In the genomic region with DNA sequence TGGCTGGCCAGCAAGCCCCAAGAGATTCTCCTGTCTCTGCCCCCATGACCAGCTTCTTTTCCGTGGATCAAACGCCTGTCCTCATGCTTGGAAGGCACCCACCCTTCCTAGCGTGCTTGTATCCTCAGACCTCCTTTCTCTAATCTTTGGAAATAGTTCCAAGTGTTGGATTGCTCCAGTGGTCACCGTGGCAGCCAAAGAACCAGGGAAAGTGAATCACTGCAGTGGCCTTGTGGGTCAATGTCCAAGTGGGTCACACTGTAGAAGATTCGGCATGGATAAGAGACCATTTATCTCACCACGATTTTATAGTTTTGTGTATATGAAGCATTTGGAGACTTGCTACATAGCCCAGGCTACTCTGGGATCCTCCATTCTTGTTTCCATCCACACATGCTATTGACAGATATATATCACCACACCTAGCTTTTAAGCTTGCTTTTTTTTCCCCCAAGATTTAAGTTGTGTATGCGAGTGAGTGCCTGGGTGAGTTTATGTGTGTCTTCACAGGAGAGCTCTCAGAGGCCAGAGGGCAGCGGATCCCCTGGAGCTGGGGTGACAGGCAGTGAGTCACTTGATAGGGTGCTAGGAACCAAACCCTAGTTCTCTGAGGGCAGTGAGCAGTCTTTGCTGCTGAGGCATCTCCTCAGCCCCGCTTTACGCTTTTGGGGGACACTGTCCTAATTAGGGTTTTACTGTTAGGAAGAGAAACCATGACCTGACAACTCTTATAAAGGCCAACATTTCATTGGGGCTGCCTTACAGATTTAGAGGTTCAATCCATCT, we compare ENCODE assay signal across 15 mouse cellular contexts. TPM values are rescaled to one million over a fixed set of nuclear protein-coding genes. Genes with fewer than 3 reads are reported as not detected.
A peak's percentile ranks its signal among the peaks of the same experiment; 100 is the strongest.
DNase-seq lines count a peak whose midpoint lies in the region; ATAC-seq lines count a peak whose summit lies in the region.
"Had no signal": no experiment of that assay in that cellular context is flagged by ENCODE, and none has a peak within 500 bp of the region (broad histone marks: within the 10 kb centered on the region; RNA-seq: fewer than 3 reads in every experiment).

No protein-coding gene starts in this region.

- peak; percentile 71 for DNase-seq in heart, adult 11 months
- no peak for DNase-seq in heart, postnatal 36 days
- no peak for DNase-seq in midbrain, embryonic 10.5 days (ENCODE audit: low spot score)
- DNase-seq in urinary bladder, adult 18-20 months (ENCODE audit: low spot score in 2 of 2) = no peak
- no peak for DNase-seq in layer of hippocampus, postnatal 14 days (ENCODE audit: low spot score in 2 of 2)
- DNase-seq: cerebellum, postnatal 36 days; heart, adult 18-20 months; kidney, postnatal 10 days; thymus, postnatal 4 days had no signal

- intact Hi-C loops in heart, postnatal 36 days (cut with DNase I) = no loop called here

- H3K4me1 ChIP-seq in forebrain, embryonic 16.5 days (replicated peaks; ENCODE audit: control insufficient read depth, insufficient read depth, low read length) = peaks cover 24% of the 10 kb centered on the region
- peaks cover 45% of the 10 kb centered on the region for H3K4me1 ChIP-seq in midbrain, embryonic 10.5 days
- H3K4me1 ChIP-seq in neural tube, embryonic 14.5 days (ENCODE audit: control insufficient read depth, insufficient read depth, low read length) = peaks cover 19% of the 10 kb centered on the region; the same call in 1 of the 2 replicates

- no peak overlapping the region for H3K4me2 ChIP-seq in forebrain, embryonic 16.5 days (ENCODE audit: low read length)
- H3K4me2 ChIP-seq in neural tube, embryonic 14.5 days (ENCODE audit: low read depth, low read length) = no peak overlapping the region; the same call in 1 of the 2 replicates
- H3K4me2 ChIP-seq: liver, embryonic 11.5 days had no signal

- H3K9ac ChIP-seq in forebrain, embryonic 16.5 days (replicated peaks; ENCODE audit: low read depth, low read length) = no peak overlapping the region
- no peak overlapping the region for H3K9ac ChIP-seq in neural tube, embryonic 14.5 days (replicated peaks; ENCODE audit: low read depth, low read length)

- H3K27me3 ChIP-seq in forebrain, embryonic 16.5 days (replicated peaks; ENCODE audit: control insufficient read depth, insufficient read depth, low read length) = no peaks in the 10 kb centered on the region
- no peaks in the 10 kb centered on the region for H3K27me3 ChIP-seq in midbrain, embryonic 10.5 days (ENCODE audit: low read depth, poor library complexity, severe bottlenecking)
- no peaks in the 10 kb centered on the region for H3K27me3 ChIP-seq in neural tube, embryonic 14.5 days (ENCODE audit: control insufficient read depth, insufficient read depth, low read length)
- H3K27me3 ChIP-seq: Patski had no signal

- no peaks in the 10 kb centered on the region for H3K9me3 ChIP-seq in forebrain, embryonic 16.5 days (ENCODE audit: control insufficient read depth, low read length)
- H3K9me3 ChIP-seq in midbrain, embryonic 10.5 days (replicated peaks) = no peaks in the 10 kb centered on the region
- no peaks in the 10 kb centered on the region for H3K9me3 ChIP-seq in neural tube, embryonic 14.5 days (ENCODE audit: control insufficient read depth, low read length)

- H3K36me3 ChIP-seq in forebrain, embryonic 16.5 days (ENCODE audit: control insufficient read depth, insufficient read depth) = no peaks in the 10 kb centered on the region
- no peaks in the 10 kb centered on the region for H3K36me3 ChIP-seq in midbrain, embryonic 10.5 days
- no peaks in the 10 kb centered on the region for H3K36me3 ChIP-seq in neural tube, embryonic 14.5 days (ENCODE audit: control insufficient read depth, insufficient read depth, low read length)

- peak overlapping the region; percentile 100 for H3K27ac ChIP-seq in forebrain, embryonic 16.5 days (ENCODE audit: low read length)
- peak overlapping the region; percentile 100 for H3K27ac ChIP-seq in midbrain, embryonic 10.5 days (replicated peaks)
- peak overlapping the region; percentile 100 for H3K27ac ChIP-seq in neural tube, embryonic 14.5 days (ENCODE audit: low read depth, low read length)

- ATAC-seq in forebrain, embryonic 16.5 days = no peak
- no peak for ATAC-seq in neural tube, embryonic 14.5 days (ENCODE audit: low read depth)
- no peak for ATAC-seq in activated CD4-positive, CD25-positive, alpha-beta regulatory T cell, adult 4 months
- ATAC-seq: intestine, postnatal 0 days; Patski had no signal

- 89% methylated on average over 10 of the region's 10 CpGs for WGBS in forebrain, embryonic 16.5 days
- WGBS in midbrain, embryonic 10.5 days = 85% methylated on average over 10 of the region's 10 CpGs
- WGBS in neural tube, embryonic 14.5 days = 84% methylated on average over 10 of the region's 10 CpGs

- H3K4me3 ChIP-seq in forebrain, embryonic 16.5 days (replicated peaks; ENCODE audit: low read length) = no peak overlapping the region
- H3K4me3 ChIP-seq in midbrain, embryonic 10.5 days = peak overlapping the region; percentile 97
- no peak overlapping the region for H3K4me3 ChIP-seq in neural tube, embryonic 14.5 days (ENCODE audit: low read depth, low read length)

RNA-seq across cellular contexts. Expression of a gene that starts 3.5 kb away (rescaled TPM):
- 1 to 10 TPM; 6.9 to 7.3 TPM for total RNA-seq in heart, postnatal 36 days (2021)
- polyA plus RNA-seq in forebrain, embryonic 16.5 days (2015; fragmentation: Nextera tagmentation; extraction: Ambion mirVana) = 1.3 and 1.7 TPM in 2 replicates
- 0.89 and 1.1 TPM in 2 replicates for polyA plus RNA-seq in midbrain, embryonic 10.5 days (2016; fragmentation: Nextera tagmentation; extraction: Ambion mirVana)
- 0.70 and 0.73 TPM in 2 replicates for polyA plus RNA-seq in neural tube, embryonic 14.5 days (2014; fragmentation: Nextera tagmentation; extraction: Ambion mirVana)
- under 1 TPM in 1 of 2 experiments, not detected in 1; 0.44 TPM for polyA plus RNA-seq in activated CD4-positive, CD25-positive, alpha-beta regulatory T cell, adult 4 months (2017; shearing (Covaris generic))
- 1 to 10 TPM; 1.8 to 3.0 TPM for total RNA-seq in layer of hippocampus, postnatal 14 days (2021)

RNA-seq across cellular contexts. Expression of a gene that starts 3.6 kb away (rescaled TPM):
- 10 to 100 TPM; 30.7 to 33.2 TPM for total RNA-seq in heart, postnatal 36 days (2021)
- 196 and 205 TPM in 2 replicates for polyA plus RNA-seq in forebrain, embryonic 16.5 days (2015; fragmentation: Nextera tagmentation; extraction: Ambion mirVana)
- 215 and 228 TPM in 2 replicates for polyA plus RNA-seq in midbrain, embryonic 10.5 days (2016; fragmentation: Nextera tagmentation; extraction: Ambion mirVana)
- polyA plus RNA-seq in neural tube, embryonic 14.5 days (2014; fragmentation: Nextera tagmentation; extraction: Ambion mirVana) = 95.6 and 112 TPM in 2 replicates
- polyA plus RNA-seq in activated CD4-positive, CD25-positive, alpha-beta regulatory T cell, adult 4 months (2017; shearing (Covaris generic)) = 10 to 100 TPM; 66.3 to 75.6 TPM
- 10 to 100 TPM; 31.0 to 39.5 TPM for total RNA-seq in layer of hippocampus, postnatal 14 days (2021)

RNA-seq across cellular contexts. Expression of a gene that starts 32.4 kb away (rescaled TPM):
- total RNA-seq in heart, postnatal 36 days (2021) = 1 to 10 TPM; 1.8 to 2.3 TPM
- 0.62 and 0.99 TPM in 2 replicates for polyA plus RNA-seq in forebrain, embryonic 16.5 days (2015; fragmentation: Nextera tagmentation; extraction: Ambion mirVana)
- 1.3 and 1.5 TPM in 2 replicates for polyA plus RNA-seq in midbrain, embryonic 10.5 days (2016; fragmentation: Nextera tagmentation; extraction: Ambion mirVana)
- 0.46 and 0.83 TPM in 2 replicates for polyA plus RNA-seq in neural tube, embryonic 14.5 days (2014; fragmentation: Nextera tagmentation; extraction: Ambion mirVana)
- polyA plus RNA-seq in activated CD4-positive, CD25-positive, alpha-beta regulatory T cell, adult 4 months (2017; shearing (Covaris generic)) = not detected
- total RNA-seq in layer of hippocampus, postnatal 14 days (2021) = under 1 TPM; 0.21 to 0.48 TPM

RNA-seq across cellular contexts. Expression of a gene that starts 47.5 kb away (rescaled TPM):
- total RNA-seq in heart, postnatal 36 days (2021) = 10 to 100 TPM; 10.4 to 11.8 TPM
- polyA plus RNA-seq in forebrain, embryonic 16.5 days (2015; fragmentation: Nextera tagmentation; extraction: Ambion mirVana) = 60.5 and 73.0 TPM in 2 replicates
- polyA plus RNA-seq in midbrain, embryonic 10.5 days (2016; fragmentation: Nextera tagmentation; extraction: Ambion mirVana) = 24.9 and 25.3 TPM in 2 replicates
- 63.2 and 73.0 TPM in 2 replicates for polyA plus RNA-seq in neural tube, embryonic 14.5 days (2014; fragmentation: Nextera tagmentation; extraction: Ambion mirVana)
- polyA plus RNA-seq in activated CD4-positive, CD25-positive, alpha-beta regulatory T cell, adult 4 months (2017; shearing (Covaris generic)) = 10 to 100 TPM; 35.9 to 36.7 TPM
- total RNA-seq in layer of hippocampus, postnatal 14 days (2021) = 10 to 100 TPM; 68.9 to 74.6 TPM
